Mouse (Mus musculus) heart, embryonic 12.5 days (tissue): ENCODE data around the gene Mink1. TPM values are rescaled to one million over a fixed set of nuclear protein-coding genes. Genes with fewer than 3 reads are reported as not detected.

Experiments
- ATAC-seq: fragments of 200-750 bp; cut with Nextera tagmentation; 2 replicates; pipeline ENCODE4 v1.8.0; 2017; ENCODE audit warnings: moderate TSS enrichment, moderate library complexity; ENCODE audit not compliant: insufficient number of reproducible peaks, low FRiP score
- H3K27ac ChIP-seq: fragments of 300-500 bp; sonication (generic); 2 replicates; pipeline ENCODE4 v1.5.1; 2016; ENCODE audit warnings: mild to moderate bottlenecking, moderate library complexity; ENCODE audit not compliant: poor library complexity, severe bottlenecking
- H3K27me3 ChIP-seq: fragments of 300-500 bp; sonication (generic); replicated peaks from 2 replicates; pipeline ENCODE4 v1.6.1; 2016; ENCODE audit warnings: mild to moderate bottlenecking, moderate library complexity
- H3K36me3 ChIP-seq: fragments of 300-500 bp; sonication (generic); 2 replicates; pipeline ENCODE4 v1.6.1; 2016; ENCODE audit warnings: mild to moderate bottlenecking, moderate library complexity
- H3K4me1 ChIP-seq: fragments of 300-500 bp; sonication (generic); replicated peaks from 2 replicates; pipeline ENCODE4 v1.6.1; 2016; ENCODE audit warnings: mild to moderate bottlenecking
- H3K4me2 ChIP-seq: fragments of 300-500 bp; sonication (generic); 2 replicates; pipeline ENCODE4 v1.6.1; 2016; ENCODE audit warnings: mild to moderate bottlenecking, moderate library complexity
- H3K4me3 ChIP-seq: fragments of 300-500 bp; sonication (generic); 2 replicates; pipeline ENCODE4 v1.5.1; 2016; ENCODE audit warnings: mild to moderate bottlenecking
- H3K9ac ChIP-seq: fragments of 300-500 bp; sonication (generic); 2 replicates; pipeline ENCODE4 v1.6.1; 2016; ENCODE audit warnings: mild to moderate bottlenecking, moderate library complexity
- H3K9me3 ChIP-seq: fragments of 300-500 bp; sonication (generic); replicated peaks from 2 replicates; pipeline ENCODE4 v1.6.1; 2016; ENCODE audit warnings: mild to moderate bottlenecking, moderate library complexity
- WGBS: fragments of 180-500 bp; shearing (Covaris S2); methylation state at CpG from one replicate; pipeline ENCODE4 v1.1.7; 2016; 5-methylcytosine and 5-hydroxymethylcytosine counted together
- polyA plus RNA-seq: library from polyadenylated mRNA; unstranded; fragments of >200 nt; fragmentation: Nextera tagmentation; extraction: Ambion mirVana; gene quantifications from 2 replicates; pipeline ENCODE4 v1.2.1, GENCODE M21; 2016

The Mink1 gene
- polyA plus RNA-seq, 1 experiment from 2014 or later: 13.7 TPM

DNA sequence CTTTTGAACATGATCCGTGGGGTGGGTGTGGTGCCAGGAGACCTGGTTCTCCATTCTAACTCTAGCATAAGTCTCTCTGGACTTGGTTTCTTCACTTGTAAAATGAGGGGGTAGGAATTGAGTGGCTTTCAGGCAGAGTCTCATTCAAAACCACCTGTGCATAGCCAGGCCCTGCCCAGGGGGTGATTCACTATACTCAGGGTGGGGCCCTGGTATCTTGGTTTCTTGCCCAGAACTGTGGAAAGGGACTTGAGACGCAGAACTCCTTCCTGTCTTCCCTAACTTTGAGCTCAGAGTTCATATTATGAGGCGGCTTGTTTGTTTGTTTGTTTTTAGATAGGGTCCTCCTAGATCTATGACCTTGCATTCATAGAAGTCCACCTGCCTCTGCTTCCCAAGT, 14.5 kb downstream of the Mink1 start:
- Histone ChIP-seq H3K4me3 (no peak overlapping the region), H3K9me3 (no peaks in the 10 kb centered on the region), H3K27me3 (no peaks in the 10 kb centered on the region), H3K36me3 (peaks cover 6% of the 10 kb centered on the region; the same call in 1 of the 2 replicates), H3K9ac (no peak overlapping the region), H3K4me2 (no peak overlapping the region), H3K4me1 (peaks cover 50% of the 10 kb centered on the region), H3K27ac (no peak overlapping the region)
- no peak for ATAC-seq
- 76% methylated on average over 3 of the region's 3 CpGs for WGBS

DNA sequence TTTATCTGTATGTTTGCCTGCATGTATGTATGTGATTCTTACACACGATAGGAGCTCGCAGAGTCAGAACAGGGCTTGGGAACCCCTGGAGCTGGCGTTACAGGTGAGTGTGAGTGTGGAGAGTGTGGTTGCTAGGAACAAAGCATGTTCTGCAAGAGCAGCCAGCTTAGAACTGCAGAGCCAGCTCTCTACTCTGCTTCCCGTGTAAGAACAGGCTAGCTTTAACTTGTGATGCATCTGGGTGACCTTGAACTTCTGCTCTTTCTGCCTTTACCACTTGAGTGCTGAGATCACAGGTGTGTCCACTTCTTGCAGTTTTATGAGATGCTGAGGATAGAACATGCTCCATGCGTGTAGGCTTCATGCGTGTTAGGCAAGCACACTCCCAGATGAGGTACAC, 16.3 kb downstream of the Mink1 start:
- H3K9ac ChIP-seq: no peak overlapping the region
- H3K27ac ChIP-seq: no peak overlapping the region
- H3K9me3 ChIP-seq: no peaks in the 10 kb centered on the region
- no peaks in the 10 kb centered on the region for H3K27me3 ChIP-seq
- peaks cover 6% of the 10 kb centered on the region; the same call in 1 of the 2 replicates for H3K36me3 ChIP-seq
- no peak for ATAC-seq
- H3K4me1 ChIP-seq: peaks cover 55% of the 10 kb centered on the region
- 87% methylated on average over 6 of the region's 6 CpGs for whole genome bisulfite sequencing
- H3K4me2 ChIP-seq: no peak overlapping the region
- no peak overlapping the region for H3K4me3 ChIP-seq

DNA sequence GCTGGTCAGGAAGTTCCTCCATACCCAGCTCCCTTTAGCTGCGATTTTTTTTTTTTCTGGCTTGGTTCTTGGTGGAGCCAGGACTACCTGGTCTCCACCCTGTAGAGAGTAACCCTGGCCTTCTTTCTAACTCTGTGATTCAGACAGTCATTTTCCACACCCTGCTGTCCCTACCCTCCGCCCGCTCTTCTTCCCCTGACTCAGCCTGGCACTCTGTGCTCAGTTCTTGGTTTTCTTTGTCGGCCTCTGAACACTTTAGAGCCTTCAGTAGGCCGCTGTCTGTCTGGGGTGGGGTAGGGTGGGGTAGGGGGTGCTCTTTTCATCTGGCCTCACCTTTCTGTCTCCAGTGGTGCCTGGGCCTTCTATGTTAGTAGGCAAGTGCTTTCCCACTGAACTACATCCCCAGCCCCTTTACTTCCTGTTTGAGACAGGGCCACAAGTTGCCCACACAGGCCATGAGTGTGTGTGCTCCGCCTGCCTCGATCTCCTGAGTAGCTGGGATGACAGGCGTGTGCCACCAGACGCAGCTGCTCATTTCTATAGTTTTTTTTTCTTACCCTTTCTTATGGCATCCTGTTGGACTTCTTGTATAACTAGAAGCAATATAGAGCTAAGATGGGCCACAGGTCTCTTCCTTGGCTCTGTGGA, 17.2 kb downstream of the Mink1 start:
- no peaks in the 10 kb centered on the region for H3K27me3 ChIP-seq
- no peak overlapping the region for H3K9ac ChIP-seq
- no peak overlapping the region for H3K4me3 ChIP-seq
- H3K4me2 ChIP-seq: no peak overlapping the region
- no peak for ATAC-seq
- no peaks in the 10 kb centered on the region for H3K9me3 ChIP-seq
- H3K27ac ChIP-seq: peak overlapping the region; percentile 12; the same call in 1 of the 2 replicates
- H3K36me3 ChIP-seq: peaks cover 6% of the 10 kb centered on the region; the same call in 1 of the 2 replicates
- 75% methylated on average over 9 of the region's 9 CpGs for WGBS
- H3K4me1 ChIP-seq: peaks cover 58% of the 10 kb centered on the region

DNA sequence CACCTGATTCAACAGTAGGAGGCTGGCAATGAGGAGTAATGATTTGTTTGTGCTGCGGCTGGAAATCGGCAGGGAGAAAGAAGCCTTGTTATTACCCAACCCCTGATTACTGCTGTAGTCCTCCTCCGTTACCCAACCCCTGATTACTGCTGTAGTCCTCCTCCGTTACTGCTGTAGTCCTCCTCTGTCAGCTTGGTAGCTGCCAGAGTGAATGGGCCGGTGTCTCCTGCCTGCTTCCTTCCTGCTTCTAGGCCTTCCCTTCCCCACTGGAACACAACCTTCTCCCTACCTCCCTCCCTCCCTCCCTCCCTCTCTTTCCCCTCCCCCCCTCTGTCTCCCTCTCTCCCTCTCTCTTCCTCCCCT, 17.7 kb downstream of the Mink1 start:
- Histone ChIP-seq H3K9ac (no peak overlapping the region), H3K27ac (peak overlapping the region; percentile 12; the same call in 1 of the 2 replicates), H3K36me3 (peaks cover 6% of the 10 kb centered on the region; the same call in 1 of the 2 replicates), H3K27me3 (no peaks in the 10 kb centered on the region), H3K9me3 (no peaks in the 10 kb centered on the region), H3K4me3 (no peak overlapping the region), H3K4me2 (no peak overlapping the region), H3K4me1 (peaks cover 63% of the 10 kb centered on the region)
- no peak for ATAC-seq
- 67% methylated on average over 5 of the region's 5 CpGs for WGBS

DNA sequence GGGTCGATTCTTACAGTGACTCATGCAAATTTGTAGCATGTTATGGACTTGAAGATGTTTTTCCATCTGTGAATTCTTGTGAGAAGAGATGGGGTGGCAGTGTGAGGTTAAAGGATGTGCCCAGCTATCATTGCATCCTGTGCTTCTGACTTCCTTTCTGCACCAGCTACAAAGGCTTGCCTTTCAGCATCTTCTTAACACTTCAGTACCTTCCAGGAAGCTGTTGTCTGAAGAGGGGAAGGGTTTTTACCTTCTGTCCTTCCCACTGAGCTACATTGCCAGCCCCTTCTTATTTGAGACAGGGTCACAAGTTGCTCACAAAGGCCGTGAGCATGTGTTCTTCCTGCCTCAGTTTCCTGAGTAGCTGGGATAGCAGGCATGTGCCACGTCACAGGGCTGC, 18.2 kb downstream of the Mink1 start:
- Histone ChIP-seq H3K27ac (no peak overlapping the region), H3K9ac (no peak overlapping the region), H3K27me3 (no peaks in the 10 kb centered on the region), H3K9me3 (no peaks in the 10 kb centered on the region), H3K36me3 (peaks cover 6% of the 10 kb centered on the region; the same call in 1 of the 2 replicates), H3K4me3 (no peak overlapping the region), H3K4me1 (peaks cover 66% of the 10 kb centered on the region), H3K4me2 (no peak overlapping the region)
- ATAC-seq: no peak
- WGBS: 61% methylated on average over 3 of the region's 3 CpGs

- no peak overlapping the region for H3K9ac ChIP-seq
- no peak overlapping the region for H3K27ac ChIP-seq
- H3K4me2 ChIP-seq: no peak overlapping the region
- no peak for ATAC-seq
- peaks cover 6% of the 10 kb centered on the region; the same call in 1 of the 2 replicates for H3K36me3 ChIP-seq
- H3K9me3 ChIP-seq: no peaks in the 10 kb centered on the region
- H3K27me3 ChIP-seq: no peaks in the 10 kb centered on the region
- 77% methylated on average over 3 of the region's 3 CpGs for WGBS
- peaks cover 58% of the 10 kb centered on the region for H3K4me1 ChIP-seq
- no peak overlapping the region for H3K4me3 ChIP-seq
These were observed 19.5 kb downstream of the Mink1 start for GRCm38 (mm10) chr11:70582196-70582595.

DNA sequence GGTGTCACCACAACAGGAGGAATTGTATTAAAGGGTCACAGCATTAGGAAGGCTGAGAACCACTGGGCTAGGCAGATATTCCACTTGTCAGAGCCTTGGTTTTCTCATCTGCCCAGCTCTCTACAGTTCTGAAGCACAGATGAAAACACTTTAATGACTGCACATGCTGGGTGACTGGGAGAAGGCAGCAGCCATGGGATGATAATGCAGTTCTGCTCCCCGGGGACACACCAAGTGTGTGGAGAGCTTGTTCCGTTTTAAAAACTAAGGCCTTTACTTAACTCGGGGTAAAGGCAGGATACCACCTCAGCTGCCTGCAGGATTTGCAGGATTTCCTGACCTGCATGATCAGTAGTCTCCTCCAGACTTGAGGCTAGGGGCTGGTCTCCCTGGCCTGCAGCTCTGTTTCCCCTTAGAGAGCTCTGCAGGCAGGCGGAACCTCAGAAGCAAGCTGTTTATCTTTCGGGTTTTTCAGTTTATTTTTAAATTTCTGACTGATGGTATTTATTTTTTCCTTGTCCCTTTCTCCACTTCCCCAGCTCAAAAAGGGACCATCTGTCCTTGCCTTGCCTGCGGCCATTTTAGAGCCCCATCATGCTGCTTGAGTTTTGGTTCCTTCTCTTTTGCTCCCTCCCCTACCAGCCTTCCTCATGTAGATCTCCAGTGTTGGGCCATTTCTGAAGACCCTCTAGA, 20.5 kb downstream of the Mink1 start:
- H3K9ac ChIP-seq: no peak overlapping the region
- ATAC-seq: no peak
- peaks cover 51% of the 10 kb centered on the region for H3K4me1 ChIP-seq
- H3K9me3 ChIP-seq: no peaks in the 10 kb centered on the region
- no peak overlapping the region for H3K4me2 ChIP-seq
- peaks cover 6% of the 10 kb centered on the region; the same call in 1 of the 2 replicates for H3K36me3 ChIP-seq
- WGBS: 52% methylated on average over 6 of the region's 6 CpGs
- no peak overlapping the region for H3K4me3 ChIP-seq
- no peak overlapping the region for H3K27ac ChIP-seq
- H3K27me3 ChIP-seq: no peaks in the 10 kb centered on the region

GRCm38 (mm10) chr11:70583775-70584174, 21.1 kb downstream of the Mink1 start:
- Histone ChIP-seq H3K27me3 (no peaks in the 10 kb centered on the region), H3K4me3 (no peak overlapping the region), H3K4me1 (peaks cover 45% of the 10 kb centered on the region), H3K27ac (no peak overlapping the region), H3K9me3 (no peaks in the 10 kb centered on the region), H3K4me2 (no peak overlapping the region), H3K9ac (no peak overlapping the region), H3K36me3 (peaks cover 6% of the 10 kb centered on the region; the same call in 1 of the 2 replicates)
- no peak for ATAC-seq
- 88% methylated on average over 7 of the region's 7 CpGs for WGBS

DNA sequence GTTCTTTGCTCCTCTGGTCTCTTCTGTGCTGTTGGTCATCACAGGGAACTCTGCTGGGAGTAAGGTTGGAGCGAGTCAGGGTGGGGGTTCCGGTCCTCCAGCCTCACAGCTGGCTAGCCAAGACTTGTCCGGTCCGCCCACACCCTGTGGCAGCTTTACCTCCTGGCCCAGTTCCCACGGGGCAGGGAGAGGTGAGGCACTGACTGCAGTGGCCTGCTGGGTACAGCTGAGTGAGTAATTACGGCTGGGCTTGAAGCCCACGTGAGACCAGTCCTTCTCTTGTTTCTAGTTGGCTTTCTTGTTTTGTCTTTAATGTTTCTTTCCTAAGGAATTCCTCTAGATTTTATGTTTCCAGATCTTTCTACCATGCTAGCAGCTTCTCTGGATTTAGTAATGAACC, 22.8 kb downstream of the Mink1 start:
- H3K4me3 ChIP-seq: no peak overlapping the region
- 0 out of 2 replicates have a peak overlapping the region, but pooled peaks have one; percentile 2 for H3K27ac ChIP-seq
- H3K9ac ChIP-seq: no peak overlapping the region
- no peaks in the 10 kb centered on the region for H3K36me3 ChIP-seq
- no peaks in the 10 kb centered on the region for H3K9me3 ChIP-seq
- H3K27me3 ChIP-seq: no peaks in the 10 kb centered on the region
- 59% methylated on average over 7 of the region's 7 CpGs for WGBS
- no peak overlapping the region for H3K4me2 ChIP-seq
- ATAC-seq: no peak
- peaks cover 28% of the 10 kb centered on the region for H3K4me1 ChIP-seq

GRCm38 (mm10) chr11:70586261-70586660, 23.6 kb downstream of the Mink1 start:
- Histone ChIP-seq H3K4me1 (peaks cover 27% of the 10 kb centered on the region), H3K4me3 (no peak overlapping the region), H3K4me2 (no peak overlapping the region), H3K27ac (no peak overlapping the region), H3K36me3 (no peaks in the 10 kb centered on the region), H3K27me3 (no peaks in the 10 kb centered on the region), H3K9ac (no peak overlapping the region), H3K9me3 (no peaks in the 10 kb centered on the region)
- 78% methylated on average over 3 of the region's 3 CpGs for WGBS
- ATAC-seq: no peak

DNA sequence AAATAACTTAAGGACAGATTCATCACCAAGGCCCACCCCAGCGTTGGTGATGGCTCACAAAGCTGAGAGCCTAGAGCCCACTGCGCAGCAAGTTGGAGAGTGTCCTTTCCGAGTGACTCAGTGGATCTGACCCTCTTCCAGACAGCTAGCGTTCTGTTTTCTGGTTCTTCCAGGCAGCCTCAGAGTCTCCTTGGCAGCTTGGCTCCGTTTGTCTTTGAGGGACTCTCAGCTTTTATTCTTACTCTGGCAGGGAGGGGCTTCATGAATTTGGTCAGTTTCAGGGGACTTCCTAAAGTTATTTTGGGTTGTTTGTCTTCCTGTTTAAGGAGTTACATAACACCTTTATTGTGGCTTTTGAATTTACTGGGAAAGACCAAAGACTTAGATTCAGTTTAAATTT, 24.3 kb downstream of the Mink1 start:
- Histone ChIP-seq H3K9ac (no peak overlapping the region), H3K4me2 (no peak overlapping the region), H3K27me3 (no peaks in the 10 kb centered on the region), H3K4me1 (peaks cover 27% of the 10 kb centered on the region), H3K36me3 (no peaks in the 10 kb centered on the region), H3K9me3 (no peaks in the 10 kb centered on the region), H3K27ac (no peak overlapping the region), H3K4me3 (no peak overlapping the region)
- 65% methylated on average over 5 of the region's 5 CpGs for WGBS
- ATAC-seq: no peak
